Mouse (Mus musculus) gastrocnemius, postnatal 10 days (tissue): ENCODE data around the gene Chkb. TPM values are rescaled to one million over a fixed set of nuclear protein-coding genes. Genes with fewer than 3 reads are reported as not detected.
A peak's percentile ranks its signal among the peaks of the same experiment; 100 is the strongest.

Experiments
- DNase-seq: peaks from one replicate; pipeline ENCODE4 v3.0.0; 2021; ENCODE audit warnings: mixed read lengths
- long read RNA-seq, 2 experiments: library from polyadenylated mRNA; stranded (forward); transcript quantifications; one replicate each; pipeline ENCODE4 v2.0.0; 2021
- total RNA-seq, 2 experiments: library from RNA; stranded (reverse); gene quantifications; 2 replicates each; pipeline ENCODE4 v1.2.3; 2021

Chkb gene
- 10 to 100 TPM; 21.4 to 40.0 TPM for total RNA-seq
- long read RNA-seq, experiment 1, transcript Chkb-208 (10 exons, 1,416 nt) = minor isoform, 9 of 39 reads
- long read RNA-seq, experiment 1, transcript Chkb-201 (11 exons, 1,707 nt) = major isoform, 14 of 39 reads
- long read RNA-seq, experiment 1, partial matches to known transcripts = 2 of 39 reads
- long read RNA-seq, experiment 1, other reads (novel, unspliced or antisense) = 13 of 39 reads
- long read RNA-seq, experiment 2, transcript Chkb-201 (11 exons, 1,707 nt) = major isoform, 15 of 34 reads
- long read RNA-seq, experiment 2, partial matches to known transcripts = 0 of 34 reads
- long read RNA-seq, experiment 2, other reads (novel, unspliced or antisense) = 16 of 34 reads

DNA sequence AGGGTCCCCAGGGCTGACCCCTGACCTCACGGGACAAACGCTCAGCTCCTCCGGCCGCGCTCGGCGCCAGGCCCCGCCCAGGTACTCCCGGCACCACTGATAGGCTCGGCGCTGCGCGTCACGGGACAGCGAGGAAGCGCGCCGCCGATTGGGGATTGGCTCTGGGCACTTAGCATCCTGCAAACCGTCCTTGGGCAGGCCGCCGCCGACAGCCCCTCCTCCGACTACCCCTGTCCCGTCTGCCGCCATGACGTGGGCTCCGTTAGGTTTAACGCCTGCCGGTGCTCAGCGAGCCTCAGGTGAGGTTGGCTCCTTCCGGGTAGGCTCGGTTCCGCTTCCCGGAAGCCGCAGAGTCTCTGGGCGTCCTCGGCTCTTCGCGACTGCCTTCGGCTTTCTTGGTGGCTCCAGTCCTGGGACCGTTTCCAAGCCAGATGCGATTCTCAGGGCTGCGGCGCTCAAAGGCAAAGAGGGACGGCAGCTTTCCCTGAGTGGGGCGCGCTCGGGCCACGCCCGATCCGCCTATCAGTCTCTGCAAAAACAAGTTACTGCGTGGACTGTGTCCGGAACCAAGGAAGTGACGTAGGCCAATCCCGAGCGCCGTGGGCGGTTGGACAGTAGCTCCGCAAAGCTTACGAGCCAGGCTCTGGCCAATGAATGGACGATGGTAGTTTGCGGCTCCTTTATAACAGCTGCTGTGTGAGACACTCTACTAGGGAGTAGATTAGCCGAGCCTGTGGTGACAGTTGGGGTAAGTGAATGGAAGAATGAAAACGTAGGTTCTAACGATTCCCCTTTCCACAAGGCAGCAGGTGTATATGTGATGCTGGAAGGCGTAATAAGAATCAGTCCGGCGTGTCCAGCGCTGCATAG lies at the start of gene Chkb, which contains the start of the genes C730034F03Rik and Gm44502:
Gene Chkb (minus strand): TSS at position 557 of the 870 bp plus-strand sequence.
Gene C730034F03Rik (plus strand): TSS at position 238 of the 870 bp plus-strand sequence.
Gene Gm44502 (minus strand): TSS at position 345 of the 870 bp plus-strand sequence.
- peak; percentile 91 for DNase-seq

GRCm38 (mm10) chr15:89478622-89479021 lies 48.9 kb upstream of the Chkb start:
- no peak for DNase-seq

- DNase-seq = no peak
These were observed 48.1 kb upstream of the Chkb start for GRCm38 (mm10) chr15:89477806-89478205.

GRCm38 (mm10) chr15:89477091-89477491 lies 47.4 kb upstream of the Chkb start, which contains the start of gene Arsa:
Arsa (minus strand) TSS chr15:89477425.
- DNase-seq = no peak

DNA sequence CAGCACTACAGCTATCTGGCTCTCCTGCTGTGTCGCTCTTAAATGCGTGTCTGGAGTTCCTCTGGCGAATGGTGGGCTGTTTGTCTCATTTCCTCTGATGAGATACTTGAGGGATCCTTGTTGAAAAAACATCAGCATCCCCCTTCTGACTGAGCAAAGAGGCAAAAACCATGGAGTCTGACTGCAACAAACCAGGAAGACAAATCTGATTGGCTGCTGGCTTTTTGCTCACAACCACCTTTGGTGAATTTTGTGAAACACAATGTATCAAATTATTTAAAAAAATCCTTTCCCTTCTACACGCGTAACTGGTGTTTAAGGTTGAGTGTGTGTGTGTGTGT lies 46.7 kb upstream of the Chkb start:
- no peak for DNase-seq

- peak; percentile 92 for DNase-seq
These were observed 46.1 kb upstream of the Chkb start for GRCm38 (mm10) chr15:89475611-89476474.

DNA sequence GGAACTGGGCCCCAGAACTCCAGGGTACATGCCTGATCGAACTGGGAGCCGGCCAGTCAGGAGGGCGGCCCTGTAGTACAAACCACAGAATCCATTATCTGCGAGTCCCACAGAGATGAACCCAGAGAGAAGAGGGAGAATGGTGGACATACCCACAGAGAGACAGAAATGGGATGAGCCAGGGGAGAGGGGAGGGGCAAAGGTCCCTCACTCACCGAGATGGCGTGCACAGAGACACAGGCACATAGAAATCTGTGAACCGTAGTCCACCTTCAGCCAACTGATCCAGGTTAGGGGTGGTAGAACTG lies 45.5 kb upstream of the Chkb start:
- no peak for DNase-seq

GRCm38 (mm10) chr15:89474596-89475292 lies 45.0 kb upstream of the Chkb start:
- no peak for DNase-seq

GRCm38 (mm10) chr15:89473921-89474320 lies 44.2 kb upstream of the Chkb start:
- DNase-seq = no peak

DNA sequence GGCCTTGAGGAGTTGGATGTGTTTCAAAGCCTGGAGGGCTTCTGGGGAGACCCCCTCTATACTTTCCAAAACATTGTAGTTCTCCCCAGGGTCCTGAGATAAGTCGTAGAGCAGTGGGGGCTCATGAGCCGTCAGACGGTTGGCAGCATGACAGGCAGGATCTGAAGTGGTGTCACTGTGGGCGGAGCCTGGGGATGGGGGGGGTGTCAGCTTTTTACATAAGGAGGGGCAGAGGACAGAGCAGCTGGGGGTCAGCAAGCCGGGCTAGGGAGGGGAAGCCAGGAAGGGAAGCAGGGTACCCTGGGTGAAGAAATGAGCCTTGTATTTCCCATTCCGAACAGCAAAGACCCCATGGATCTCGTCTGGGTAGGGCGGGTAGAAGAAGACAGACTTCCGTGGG lies 43.7 kb upstream of the Chkb start:
- no peak for DNase-seq

- DNase-seq = no peak
These were observed 41.8 kb upstream of the Chkb start for GRCm38 (mm10) chr15:89471476-89471875.

DNA sequence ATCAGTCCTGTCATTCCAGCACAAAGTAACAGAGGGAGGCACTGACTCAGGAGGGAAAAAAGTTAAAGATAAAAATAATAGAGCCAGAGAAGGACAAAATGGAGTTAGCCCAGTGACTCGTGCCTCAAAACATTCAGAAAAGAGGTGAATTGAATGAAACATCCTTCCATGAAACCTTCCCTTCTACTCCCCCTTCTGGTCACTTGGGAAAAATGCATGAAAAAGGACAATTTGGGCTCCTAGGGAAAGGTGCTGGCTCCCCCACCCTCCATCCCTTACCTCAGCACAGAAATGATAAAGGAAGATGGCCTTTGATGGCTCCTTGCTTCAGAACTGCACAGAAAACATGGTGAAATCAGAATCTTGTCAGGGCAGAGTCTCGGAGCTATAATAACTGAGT lies 38.9 kb upstream of the Chkb start:
- no peak for DNase-seq

DNA sequence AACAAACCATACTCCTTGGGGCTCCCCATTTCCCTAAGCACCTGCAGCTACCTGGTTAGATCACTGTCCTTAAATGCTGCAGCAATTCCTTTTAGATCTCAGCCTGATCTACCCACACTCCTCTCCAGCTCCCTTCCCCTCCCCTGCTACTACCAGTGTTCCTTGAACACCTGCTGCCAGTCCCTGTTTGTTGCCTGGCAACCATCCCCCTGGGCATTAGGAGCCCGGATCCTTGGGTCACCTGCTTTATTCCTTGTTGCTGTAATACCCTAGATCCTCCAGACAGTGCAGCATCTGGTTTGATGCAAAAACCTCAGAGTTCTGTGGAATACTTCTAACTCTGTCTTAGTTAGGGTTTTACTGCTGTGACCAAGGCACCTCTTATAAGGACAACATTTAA lies 35.3 kb upstream of the Chkb start:
- DNase-seq = no peak

GRCm38 (mm10) chr15:89463334-89464235 lies 33.9 kb upstream of the Chkb start:
- DNase-seq = no peak

DNA sequence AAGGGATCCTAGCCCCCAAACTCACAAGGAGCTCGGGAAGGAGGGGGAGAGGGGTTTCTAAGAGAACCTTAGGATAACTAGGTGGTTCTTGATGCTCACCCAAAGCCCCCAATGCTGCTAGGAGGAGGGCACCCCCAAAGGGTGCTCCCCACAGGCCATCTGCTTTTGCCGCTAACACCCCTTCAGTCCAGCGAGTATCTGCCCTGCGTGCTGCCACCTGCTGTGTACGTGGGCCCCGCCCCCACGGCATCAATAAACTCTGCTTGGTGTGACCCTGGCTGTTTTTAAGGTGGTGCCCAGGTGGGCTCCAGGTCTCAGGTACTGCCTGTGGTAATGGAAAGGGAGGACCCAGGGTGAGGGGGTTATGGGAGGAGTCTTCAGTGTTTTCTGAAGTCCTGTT lies 32.5 kb upstream of the Chkb start:
- DNase-seq = no peak

DNA sequence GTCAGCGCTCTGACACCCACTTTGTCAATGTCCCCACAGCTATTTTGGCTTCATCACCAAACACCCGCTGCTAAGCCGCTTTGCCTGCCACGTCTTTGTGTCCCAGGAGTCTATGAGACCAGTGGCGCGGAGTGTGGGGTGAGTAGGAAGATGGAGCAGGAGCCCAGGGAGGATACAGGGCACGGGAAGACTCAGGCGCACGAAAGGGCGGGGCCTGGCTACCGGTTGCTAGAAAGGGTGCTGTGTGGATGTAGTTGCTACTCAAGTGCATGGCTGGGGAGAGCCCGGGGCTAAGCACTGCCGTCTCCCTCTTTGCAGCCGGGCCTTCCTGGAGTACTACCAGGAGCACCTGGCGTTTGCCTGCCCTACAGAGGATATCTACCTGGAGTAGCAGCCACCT lies 31.6 kb upstream of the Chkb start:
- DNase-seq = no peak

GRCm38 (mm10) chr15:89460298-89460697 lies 30.6 kb upstream of the Chkb start:
- no peak for DNase-seq

GRCm38 (mm10) chr15:89459821-89460220 lies 30.1 kb upstream of the Chkb start:
- DNase-seq = no peak

DNA sequence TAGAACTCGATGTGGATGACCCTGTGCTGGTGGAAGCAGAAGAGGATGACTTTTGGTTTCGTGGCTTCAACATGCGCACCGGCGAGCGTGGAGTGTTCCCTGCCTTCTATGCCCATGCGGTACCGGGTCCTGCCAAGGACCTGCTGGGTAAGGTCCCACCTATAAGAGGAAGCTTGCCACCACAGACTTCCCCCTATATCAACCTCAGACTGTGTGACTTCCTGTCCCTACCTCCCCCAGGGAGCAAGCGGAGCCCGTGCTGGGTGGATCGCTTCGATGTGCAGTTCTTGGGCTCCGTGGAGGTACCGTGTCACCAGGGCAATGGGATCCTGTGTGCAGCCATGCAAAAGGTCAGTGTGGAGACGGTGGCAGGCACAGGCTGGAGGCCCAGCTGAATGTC lies 29.2 kb upstream of the Chkb start:
- DNase-seq = no peak

GRCm38 (mm10) chr15:89455642-89456041 lies 25.9 kb upstream of the Chkb start:
- no peak for DNase-seq

GRCm38 (mm10) chr15:89454857-89455256 lies 25.1 kb upstream of the Chkb start:
- DNase-seq = no peak
